Mouse (Mus musculus) spleen, adult 2 months (tissue): Measurements from ENCODE around the gene Cse1l.

Experiments
- CTCF ChIP-seq: fragments of 200-500 bp; IDR thresholded peaks from 2 replicates; pipeline ENCODE4 v1.5.1; 2011; ENCODE audit warnings: mild to moderate bottlenecking, inconsistent platforms; ENCODE audit not compliant: insufficient read depth, insufficient read length, insufficient replicate concordance; ENCODE audit errors: extremely low read depth
- POLR2A ChIP-seq: fragments of 200-500 bp; IDR thresholded peaks from 2 replicates; pipeline ENCODE4 v1.6.1; 2011; ENCODE audit warnings: low read depth, low read length, inconsistent platforms

DNA sequence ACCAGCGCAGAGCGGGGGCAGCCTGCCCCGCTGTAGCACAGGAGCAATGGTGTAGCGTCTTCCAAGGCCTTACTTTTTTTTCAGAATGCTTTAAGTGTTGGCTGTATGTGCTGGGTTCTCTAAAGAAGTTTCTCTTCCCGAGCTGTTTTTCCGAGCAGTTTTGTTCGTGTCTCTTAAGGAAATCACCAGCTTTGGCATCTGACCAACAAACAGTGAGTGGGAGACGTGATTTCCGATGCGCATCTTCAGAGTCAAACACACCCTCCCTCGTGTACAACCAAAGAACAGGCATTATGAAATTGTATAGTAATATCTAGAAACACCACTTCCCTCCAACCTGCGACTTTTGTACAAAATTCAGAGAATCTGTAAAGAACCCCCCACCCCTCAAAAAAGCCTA lies 8.9 kb upstream of the Cse1l start:
- TF ChIP-seq CTCF, result no peak
- TF ChIP-seq POLR2A, result no peak
